Mouse (Mus musculus): ENCODE measurements at regions not wholly inside any gene's neighbourhood (a gene's known extent, or its start where the extent isn't known, plus 50 kb on each side); places are given as distances from the start of the nearest gene placed in this dataset.
A peak's percentile ranks its signal among the peaks of the same experiment; 100 is the strongest.

GRCm38 (mm10) chr1:189494896-189495295, 92.8 kb upstream of the Kcnk2 start:
- H3K36me3 ChIP-seq (ENCODE audit: control insufficient read depth, insufficient read depth, low read length), result no peaks in the 10 kb centered on the region
- no peak overlapping the region for H3K9ac ChIP-seq (ENCODE audit: low read length)
- no peaks in the 10 kb centered on the region for H3K27me3 ChIP-seq (ENCODE audit: control insufficient read depth, insufficient read depth, low read depth, low read length)
- no peak overlapping the region for H3K4me2 ChIP-seq (ENCODE audit: low read depth, low read length)
- H3K4me3 ChIP-seq (ENCODE audit: low read length), result no peak overlapping the region
- 62% methylated on average over 11 of the region's 11 CpGs for WGBS
- H3K9me3 ChIP-seq (ENCODE audit: control insufficient read depth, low read length), result no peaks in the 10 kb centered on the region
- ATAC-seq (ENCODE audit: low read depth), result no peak
- H3K27ac ChIP-seq (ENCODE audit: low read length), result no peak overlapping the region
- peaks cover 6% of the 10 kb centered on the region; the same call in 1 of the 2 replicates for H3K4me1 ChIP-seq (replicated peaks; ENCODE audit: control insufficient read depth, insufficient read depth, low read length)

- no peaks in the 10 kb centered on the region for H3K36me3 ChIP-seq (ENCODE audit: control insufficient read depth, insufficient read depth, low read length)
- no peaks in the 10 kb centered on the region for H3K27me3 ChIP-seq (ENCODE audit: control insufficient read depth, insufficient read depth, low read depth, low read length)
- no peak overlapping the region for H3K4me2 ChIP-seq (ENCODE audit: low read depth, low read length)
- H3K27ac ChIP-seq (ENCODE audit: low read length), result no peak overlapping the region
- WGBS, result 76% methylated on average over 4 of the region's 4 CpGs
- H3K4me1 ChIP-seq (replicated peaks; ENCODE audit: control insufficient read depth, insufficient read depth, low read length), result no peaks in the 10 kb centered on the region
- ATAC-seq (ENCODE audit: low read depth), result 0 out of 2 replicates have a peak, but pooled peaks have one; percentile 17
- no peak overlapping the region for H3K9ac ChIP-seq (ENCODE audit: low read length)
- no peak overlapping the region for H3K4me3 ChIP-seq (ENCODE audit: low read length)
- no peaks in the 10 kb centered on the region for H3K9me3 ChIP-seq (ENCODE audit: control insufficient read depth, low read length)
These were observed 83.3 kb upstream of the Kcnk2 start for GRCm38 (mm10) chr1:189485336-189485735.

DNA sequence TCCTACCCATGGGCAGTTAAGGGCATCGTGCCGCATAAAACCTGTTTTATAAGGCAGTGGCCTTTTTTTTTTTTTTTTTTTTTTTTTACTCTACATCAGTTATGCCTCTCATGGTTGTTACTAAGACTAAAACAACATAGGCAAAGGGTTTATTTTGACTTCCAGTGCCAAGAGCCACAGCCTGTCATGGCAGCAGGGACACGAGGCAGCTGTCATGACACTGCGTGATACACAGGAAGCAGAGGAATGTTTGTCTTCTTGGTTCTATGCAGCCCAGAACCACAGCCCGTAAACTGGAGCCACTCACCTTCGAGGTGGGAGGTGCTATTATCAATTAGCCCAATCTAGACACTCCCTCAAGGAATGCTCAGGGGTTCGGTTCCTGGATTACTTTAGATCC, 81.3 kb upstream of the Kcnk2 start:
- Histone ChIP-seq H3K9me3 (ENCODE audit: control insufficient read depth, low read length) (no peaks in the 10 kb centered on the region), H3K4me3 (ENCODE audit: low read length) (no peak overlapping the region), H3K4me2 (ENCODE audit: low read depth, low read length) (no peak overlapping the region), H3K9ac (ENCODE audit: low read length) (no peak overlapping the region), H3K27ac (ENCODE audit: low read length) (no peak overlapping the region), H3K4me1 (replicated peaks; ENCODE audit: control insufficient read depth, insufficient read depth, low read length) (0 out of 2 replicates have a peak, but pooled peaks cover under 1% of the 10 kb centered on the region), H3K36me3 (ENCODE audit: control insufficient read depth, insufficient read depth, low read length) (no peaks in the 10 kb centered on the region), H3K27me3 (ENCODE audit: control insufficient read depth, insufficient read depth, low read depth, low read length) (no peaks in the 10 kb centered on the region)
- WGBS, result 65% methylated on average over 7 of the region's 7 CpGs
- ATAC-seq (ENCODE audit: low read depth), result 0 out of 2 replicates have a peak, but pooled peaks have one; percentile 26

GRCm38 (mm10) chr1:189478051-189478450, 76.0 kb upstream of the Kcnk2 start:
- H3K4me3 ChIP-seq (ENCODE audit: low read length), result no peak overlapping the region
- no peak for ATAC-seq (ENCODE audit: low read depth)
- WGBS, result 41% methylated on average over 6 of the region's 6 CpGs

DNA sequence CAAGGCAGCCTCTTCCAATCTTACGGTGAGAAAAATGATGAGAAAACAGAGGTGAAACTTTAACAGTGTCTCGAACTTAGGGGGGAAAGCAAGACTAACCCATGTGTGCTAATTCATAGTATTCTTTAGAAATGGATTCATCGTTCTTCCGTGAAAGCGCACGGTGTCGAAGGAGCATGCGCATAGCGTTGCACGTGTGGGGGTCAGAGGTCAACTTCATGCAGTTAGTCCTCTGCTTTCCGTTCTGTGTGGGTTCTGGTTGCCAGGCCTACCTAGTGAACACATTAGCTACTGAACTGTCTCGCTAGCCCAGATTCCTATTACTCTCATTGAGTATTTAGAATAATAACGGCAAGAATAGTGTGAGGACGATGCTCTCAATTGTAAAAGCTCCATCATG, 74.7 kb upstream of the Kcnk2 start:
- WGBS, result 88% methylated on average over 14 of the region's 14 CpGs
- Histone ChIP-seq H3K36me3 (ENCODE audit: control insufficient read depth, insufficient read depth, low read length) (no peaks in the 10 kb centered on the region), H3K4me3 (ENCODE audit: low read length) (no peak overlapping the region)

More at GRCm38 (mm10) chr1:189478051-189478450, 76.0 kb upstream of the Kcnk2 start:
- Histone ChIP-seq H3K27ac (ENCODE audit: low read length) (no peak overlapping the region), H3K4me2 (ENCODE audit: low read depth, low read length) (no peak overlapping the region), H3K9ac (ENCODE audit: low read length) (no peak overlapping the region), H3K27me3 (ENCODE audit: control insufficient read depth, insufficient read depth, low read depth, low read length) (no peaks in the 10 kb centered on the region), H3K4me1 (replicated peaks; ENCODE audit: control insufficient read depth, insufficient read depth, low read length) (peaks cover 4% of the 10 kb centered on the region; the same call in 1 of the 2 replicates), H3K36me3 (ENCODE audit: control insufficient read depth, insufficient read depth, low read length) (no peaks in the 10 kb centered on the region), H3K9me3 (ENCODE audit: control insufficient read depth, low read length) (no peaks in the 10 kb centered on the region)

DNA sequence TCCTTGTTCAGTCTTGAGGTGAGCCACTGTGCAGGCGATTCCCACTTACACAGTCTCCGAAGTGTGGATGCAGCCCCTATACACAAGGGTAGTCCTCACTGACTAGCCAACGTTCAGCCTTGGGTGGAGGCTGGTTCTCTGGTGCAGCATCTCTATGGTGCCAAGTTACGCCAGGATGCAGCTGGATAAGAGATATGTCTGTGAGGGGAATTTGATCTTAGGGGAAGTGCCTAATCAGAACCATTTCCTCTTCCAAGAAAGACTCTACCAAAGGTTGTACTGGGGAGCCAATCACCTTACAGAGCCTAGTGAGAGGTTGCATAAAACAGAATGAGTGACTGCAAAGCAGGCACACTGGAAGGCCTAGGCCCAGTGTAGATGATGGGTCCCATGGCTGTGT, 71.0 kb upstream of the Kcnk2 start:
- 77% methylated on average over 4 of the region's 4 CpGs for WGBS
- no peak for ATAC-seq (ENCODE audit: low read depth)
- Histone ChIP-seq H3K36me3 (ENCODE audit: control insufficient read depth, insufficient read depth, low read length) (no peaks in the 10 kb centered on the region), H3K4me2 (ENCODE audit: low read depth, low read length) (no peak overlapping the region), H3K9ac (ENCODE audit: low read length) (no peak overlapping the region), H3K27ac (ENCODE audit: low read length) (no peak overlapping the region), H3K4me3 (ENCODE audit: low read length) (no peak overlapping the region), H3K9me3 (ENCODE audit: control insufficient read depth, low read length) (no peaks in the 10 kb centered on the region), H3K4me1 (replicated peaks; ENCODE audit: control insufficient read depth, insufficient read depth, low read length) (peaks cover 2% of the 10 kb centered on the region; the same call in 1 of the 2 replicates), H3K27me3 (ENCODE audit: control insufficient read depth, insufficient read depth, low read depth, low read length) (no peaks in the 10 kb centered on the region)

More for the DNA sequence above, 74.7 kb upstream of the Kcnk2 start:
- Histone ChIP-seq H3K27me3 (ENCODE audit: control insufficient read depth, insufficient read depth, low read depth, low read length) (no peaks in the 10 kb centered on the region), H3K9ac (ENCODE audit: low read length) (no peak overlapping the region), H3K4me2 (ENCODE audit: low read depth, low read length) (no peak overlapping the region), H3K4me1 (replicated peaks; ENCODE audit: control insufficient read depth, insufficient read depth, low read length) (peaks cover 4% of the 10 kb centered on the region; the same call in 1 of the 2 replicates), H3K27ac (ENCODE audit: low read length) (no peak overlapping the region), H3K9me3 (ENCODE audit: control insufficient read depth, low read length) (no peaks in the 10 kb centered on the region)
- ATAC-seq (ENCODE audit: low read depth), result no peak

DNA sequence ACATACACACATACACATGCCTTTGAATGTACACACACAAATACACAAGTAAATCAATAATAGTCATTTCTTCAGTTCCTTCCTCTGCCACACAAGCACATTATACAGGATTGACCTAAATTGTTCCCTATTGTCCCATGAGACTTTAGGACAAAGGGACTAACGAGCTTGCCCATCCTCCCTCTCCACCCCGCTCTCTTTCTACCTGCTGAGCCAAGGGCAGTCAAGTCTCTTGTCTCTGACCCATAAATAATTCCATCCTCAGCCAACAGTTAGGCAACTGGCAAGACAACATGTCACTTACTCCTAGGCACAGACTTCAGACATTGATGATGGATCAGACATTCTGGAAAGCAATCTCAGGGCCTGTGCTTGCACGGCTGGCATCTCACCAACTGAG, 56.3 kb upstream of the Kcnk2 start:
- Histone ChIP-seq H3K9me3 (ENCODE audit: control insufficient read depth, low read length) (no peaks in the 10 kb centered on the region), H3K27ac (ENCODE audit: low read length) (no peak overlapping the region), H3K27me3 (ENCODE audit: control insufficient read depth, insufficient read depth, low read depth, low read length) (no peaks in the 10 kb centered on the region), H3K4me3 (ENCODE audit: low read length) (no peak overlapping the region), H3K4me2 (ENCODE audit: low read depth, low read length) (no peak overlapping the region), H3K4me1 (replicated peaks; ENCODE audit: control insufficient read depth, insufficient read depth, low read length) (no peaks in the 10 kb centered on the region), H3K9ac (ENCODE audit: low read length) (no peak overlapping the region), H3K36me3 (ENCODE audit: control insufficient read depth, insufficient read depth, low read length) (no peaks in the 10 kb centered on the region)
- 79% methylated on average over 3 of the region's 3 CpGs for WGBS
- no peak for ATAC-seq (ENCODE audit: low read depth)

Data from lung, embryonic 16.5 days (tissue).